Mouse (Mus musculus): ENCODE data around the gene Dll1. TPM values are rescaled to one million over a fixed set of nuclear protein-coding genes. Genes with fewer than 3 reads are reported as not detected.

Dll1 gene
- polyA plus RNA-seq, 1 experiment from 2014 or later = 80.4 TPM

DNA sequence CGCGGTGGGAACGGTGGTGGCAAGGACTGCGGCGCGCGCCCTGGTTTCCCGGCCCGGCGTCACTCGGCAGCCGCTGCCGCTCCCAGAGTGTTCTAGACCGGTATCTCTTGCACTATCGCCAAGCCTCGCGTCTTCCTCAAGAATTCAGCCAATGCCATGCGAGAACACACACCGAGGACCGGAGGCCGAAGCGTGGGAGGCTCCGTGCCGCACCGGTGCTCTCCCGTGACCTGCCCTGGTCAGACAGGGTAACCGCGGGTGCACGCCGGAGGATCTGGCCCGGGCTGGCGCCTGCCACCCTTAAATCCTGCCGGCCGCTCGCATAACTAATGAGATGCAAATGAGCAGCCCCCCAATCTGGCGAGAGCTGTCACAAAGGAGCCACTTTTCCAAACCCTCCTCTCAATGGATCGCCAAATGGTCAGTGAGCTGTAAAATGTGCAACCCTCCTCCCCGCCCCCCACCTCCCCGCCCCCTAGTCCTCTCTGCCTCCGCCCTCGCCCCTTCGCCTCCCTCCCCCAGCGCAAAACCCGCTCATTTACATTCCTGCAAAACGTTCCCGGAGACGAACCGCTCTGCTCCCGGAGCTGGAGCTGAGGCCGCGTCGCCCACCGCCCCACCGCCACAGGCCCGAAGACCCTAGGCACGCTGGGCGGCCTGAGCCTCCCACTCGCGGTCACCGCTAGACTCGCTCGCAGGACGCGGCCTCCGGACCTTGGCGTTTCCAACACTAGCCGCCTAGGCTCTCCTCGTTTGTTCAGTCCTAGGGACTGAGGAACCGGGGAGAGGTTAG, 775 bp downstream of the Dll1 start:
- H3K36me3 ChIP-seq = peaks cover 6% of the 10 kb centered on the region; the same call in 1 of the 2 replicates

DNA sequence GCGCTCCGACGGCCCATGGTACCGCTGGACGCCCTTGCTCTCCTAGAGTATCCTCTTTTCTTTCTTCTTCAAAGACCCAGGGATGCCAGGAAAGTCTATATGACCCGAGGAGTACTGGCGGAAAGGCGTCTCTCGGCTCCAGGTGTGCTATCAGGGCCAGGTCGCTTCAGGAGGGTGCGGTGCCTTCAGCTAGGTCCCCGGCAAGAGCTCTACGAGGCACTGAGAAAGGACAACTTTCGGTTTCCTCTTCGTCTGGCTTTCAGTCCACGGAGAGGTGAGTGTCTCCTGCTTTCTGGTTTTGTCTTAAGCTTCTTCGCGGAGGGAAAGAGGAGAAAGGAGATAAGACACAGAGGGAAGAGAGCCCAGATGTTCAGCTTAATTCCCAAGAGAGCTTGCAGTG, 1.4 kb downstream of the Dll1 start:
- peaks cover 73% of the 10 kb centered on the region for H3K4me1 ChIP-seq
- H3K4me2 ChIP-seq (replicated peaks) = peak overlapping the region; percentile 88
- H3K27me3 ChIP-seq (replicated peaks) = peaks cover 10% of the 10 kb centered on the region; the same call in 1 of the 2 replicates
- no peaks in the 10 kb centered on the region for H3K9me3 ChIP-seq
- WGBS = 0% methylated on average over 18 of the region's 18 CpGs
- peaks cover 13% of the 10 kb centered on the region for H3K36me3 ChIP-seq
- H3K27ac ChIP-seq = peak overlapping the region; percentile 98
- H3K4me3 ChIP-seq = peak overlapping the region; percentile 87
- ATAC-seq (ENCODE audit: low FRiP score, low read depth) = no peak
- H3K9ac ChIP-seq = peak overlapping the region; percentile 93

More for the DNA sequence above, 775 bp downstream of the Dll1 start:
- ATAC-seq (ENCODE audit: low FRiP score, low read depth) = peak; percentile 42
- under 1% methylated on average over 67 of the region's 69 CpGs for WGBS
- Histone ChIP-seq H3K4me3 (peak overlapping the region; percentile 87), H3K9ac (peak overlapping the region; percentile 93), H3K9me3 (no peaks in the 10 kb centered on the region), H3K27ac (peak overlapping the region; percentile 98), H3K27me3 (replicated peaks) (peaks cover 10% of the 10 kb centered on the region; the same call in 1 of the 2 replicates), H3K4me2 (replicated peaks) (peak overlapping the region; percentile 88), H3K4me1 (peaks cover 73% of the 10 kb centered on the region)

DNA sequence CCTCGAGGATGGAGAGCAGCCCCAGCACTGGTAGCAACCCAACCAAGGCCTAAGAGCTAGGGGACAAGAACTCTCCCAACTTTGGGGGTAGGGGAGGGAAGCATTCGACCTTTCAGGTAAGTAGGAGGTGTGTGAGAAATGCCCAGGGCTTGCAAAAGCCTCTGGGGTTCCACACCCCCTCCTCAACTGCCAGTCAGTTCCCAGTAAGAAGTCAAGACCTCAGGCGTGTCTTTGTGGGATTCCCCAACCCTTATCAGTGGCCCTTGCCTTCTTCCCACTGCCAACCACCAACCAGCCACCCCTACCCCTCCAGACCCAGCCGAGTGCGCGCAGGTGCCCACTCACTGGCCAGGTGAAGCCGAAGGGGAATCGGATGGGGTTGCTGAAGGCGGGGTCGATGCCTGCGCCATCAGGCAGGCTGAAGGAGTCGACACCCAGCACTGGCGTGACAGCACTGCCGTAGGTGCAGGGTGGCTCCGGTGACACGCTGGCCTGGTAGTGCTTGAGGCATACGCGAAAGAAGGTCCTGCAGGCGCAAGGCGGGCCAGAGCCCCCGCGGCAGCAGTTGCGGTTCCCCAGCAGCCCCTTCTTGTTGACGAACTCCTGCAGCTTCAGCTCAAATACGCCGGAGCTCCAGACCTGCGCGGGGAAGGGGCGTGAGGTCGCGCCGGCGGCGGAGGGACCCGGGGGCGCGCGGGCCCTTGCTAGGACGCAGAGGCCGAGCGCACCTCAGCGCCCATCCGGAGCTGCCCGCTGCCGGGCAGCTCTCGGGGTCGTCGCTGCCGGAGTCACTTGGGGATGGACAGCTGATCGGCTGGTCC, 2.1 kb downstream of the Dll1 start:
- H3K27ac ChIP-seq = peak overlapping the region; percentile 98
- peak overlapping the region; percentile 87 for H3K4me3 ChIP-seq
- H3K4me2 ChIP-seq (replicated peaks) = peak overlapping the region; percentile 88
- 1% methylated on average over 50 of the region's 50 CpGs for WGBS
- peaks cover 4% of the 10 kb centered on the region; the same call in 1 of the 2 replicates for H3K27me3 ChIP-seq (replicated peaks)
- no peaks in the 10 kb centered on the region for H3K9me3 ChIP-seq
- no peak for ATAC-seq (ENCODE audit: low FRiP score, low read depth)
- peak overlapping the region; percentile 93 for H3K9ac ChIP-seq
- peaks cover 20% of the 10 kb centered on the region for H3K36me3 ChIP-seq
- peaks cover 73% of the 10 kb centered on the region for H3K4me1 ChIP-seq

DNA sequence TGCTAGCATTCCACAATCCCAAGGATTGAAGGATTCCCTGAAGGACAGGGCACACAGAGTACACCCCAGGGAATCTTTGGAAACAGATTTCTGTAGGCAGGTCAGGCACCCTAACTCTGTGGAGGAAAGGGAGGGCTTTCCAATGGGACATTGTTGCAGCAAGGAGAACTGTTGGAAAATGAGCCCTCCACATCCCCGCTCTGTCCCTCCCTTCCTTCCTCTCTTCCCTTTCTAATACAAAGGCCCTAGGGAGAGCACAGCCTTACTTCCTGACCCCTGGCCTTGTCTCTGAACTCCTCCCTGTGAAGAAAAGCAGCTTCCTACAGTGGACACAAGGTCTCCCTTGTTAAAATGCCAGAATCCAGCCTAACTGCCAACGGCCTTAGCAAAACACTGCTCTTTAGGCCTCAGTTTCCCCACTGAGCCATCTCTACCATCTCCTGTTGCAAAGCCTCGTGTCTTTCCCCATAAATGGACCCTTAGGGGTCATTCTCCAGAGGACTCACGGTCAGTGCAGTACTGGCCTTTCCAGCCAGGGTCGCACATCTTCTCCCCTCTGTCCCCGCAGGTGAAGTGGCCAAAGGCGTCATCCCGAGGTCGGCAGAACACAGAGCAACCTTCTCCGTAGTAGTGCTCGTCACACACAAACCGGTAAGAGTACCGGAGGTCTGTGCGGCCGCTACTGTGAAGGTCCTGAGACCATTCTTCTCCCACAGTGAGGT, 3.6 kb downstream of the Dll1 start:
- H3K36me3 ChIP-seq = peaks cover 34% of the 10 kb centered on the region
- H3K4me2 ChIP-seq (replicated peaks) = peak overlapping the region; percentile 88
- H3K4me3 ChIP-seq = peak overlapping the region; percentile 87
- no peaks in the 10 kb centered on the region for H3K9me3 ChIP-seq
- H3K9ac ChIP-seq = peak overlapping the region; percentile 93
- H3K27ac ChIP-seq = no peak overlapping the region
- H3K4me1 ChIP-seq = peaks cover 63% of the 10 kb centered on the region
- 53% methylated on average over 15 of the region's 15 CpGs for WGBS
- peaks cover 3% of the 10 kb centered on the region; the same call in 1 of the 2 replicates for H3K27me3 ChIP-seq (replicated peaks)
- no peak for ATAC-seq (ENCODE audit: low FRiP score, low read depth)

DNA sequence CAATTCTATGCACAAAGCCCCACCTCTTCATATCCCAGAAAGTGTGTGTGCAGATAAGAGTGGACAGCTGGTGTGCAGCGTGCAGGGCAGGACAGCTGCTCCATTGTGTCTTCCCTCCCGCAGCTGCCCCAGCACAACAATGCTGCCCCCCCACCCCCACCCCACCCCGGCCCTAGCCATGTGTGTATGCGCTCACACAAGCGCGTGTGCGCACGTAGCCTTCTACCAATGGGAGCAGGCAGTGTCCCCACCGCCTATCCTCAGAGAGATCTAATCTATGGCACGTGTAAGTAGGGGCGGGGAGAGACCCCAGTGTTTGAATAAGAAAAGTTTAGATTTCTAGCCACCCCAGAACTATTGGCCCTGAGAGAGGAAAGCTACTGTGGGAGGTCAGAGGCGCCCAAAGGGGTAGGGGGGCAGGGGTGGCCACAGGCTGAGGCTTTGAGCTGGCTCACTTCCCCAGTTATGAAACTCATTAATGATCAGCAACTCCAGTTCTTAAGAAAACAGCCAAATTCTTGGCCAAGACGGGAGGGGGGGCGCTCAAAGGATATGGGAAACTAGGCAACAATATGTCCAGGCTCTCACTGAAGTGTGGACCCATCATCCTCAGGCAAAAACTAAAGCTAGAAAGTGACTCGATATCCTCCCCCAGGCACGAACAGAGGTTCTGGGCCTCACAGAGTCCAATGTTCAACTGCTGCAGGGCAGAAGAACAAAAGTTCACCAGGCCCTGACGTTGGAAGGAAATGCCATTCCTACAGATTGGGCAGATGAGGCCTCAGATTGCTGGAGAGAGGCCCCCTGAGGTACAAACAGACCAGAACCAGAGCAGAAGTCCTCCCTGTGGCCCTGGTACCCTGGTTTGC, 4.5 kb downstream of the Dll1 start:
- Histone ChIP-seq H3K4me1 (peaks cover 54% of the 10 kb centered on the region), H3K27ac (no peak overlapping the region), H3K27me3 (replicated peaks) (peaks cover 3% of the 10 kb centered on the region; the same call in 1 of the 2 replicates), H3K36me3 (peaks cover 40% of the 10 kb centered on the region), H3K9me3 (no peaks in the 10 kb centered on the region), H3K9ac (peak overlapping the region; percentile 93), H3K4me3 (peak overlapping the region; percentile 87), H3K4me2 (replicated peaks) (peak overlapping the region; percentile 88)
- WGBS = 20% methylated on average over 17 of the region's 17 CpGs
- ATAC-seq (ENCODE audit: low FRiP score, low read depth) = peak; percentile 12

DNA sequence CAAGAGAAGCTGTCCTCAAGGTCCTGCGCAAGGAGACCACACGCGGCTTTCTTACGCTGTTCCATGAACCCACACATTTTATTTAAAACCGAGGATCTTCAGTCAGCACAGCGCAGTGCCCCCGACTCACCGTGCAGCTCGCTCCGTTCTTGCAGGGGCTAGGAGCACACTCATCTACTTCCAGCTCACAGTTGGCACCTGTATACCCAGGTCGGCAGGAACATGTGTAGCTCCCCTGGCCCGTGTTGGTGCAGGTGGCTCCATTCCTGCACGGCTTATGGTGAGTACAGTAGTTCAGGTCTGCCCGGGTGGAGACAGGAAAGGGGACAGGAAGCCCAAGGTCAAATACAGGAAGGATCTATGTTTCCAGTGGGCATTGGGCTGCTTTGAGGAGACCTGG, 6.3 kb downstream of the Dll1 start:
- Histone ChIP-seq H3K27ac (no peak overlapping the region), H3K27me3 (replicated peaks) (peaks cover 3% of the 10 kb centered on the region; the same call in 1 of the 2 replicates), H3K9me3 (no peaks in the 10 kb centered on the region), H3K4me2 (replicated peaks) (peak overlapping the region; percentile 88), H3K4me1 (peaks cover 54% of the 10 kb centered on the region), H3K36me3 (peaks cover 51% of the 10 kb centered on the region), H3K4me3 (peak overlapping the region; percentile 18; the same call in 1 of the 2 replicates), H3K9ac (no peak overlapping the region)
- no peak for ATAC-seq (ENCODE audit: low FRiP score, low read depth)
- 92% methylated on average over 14 of the region's 14 CpGs for WGBS

GRCm38 (mm10) chr17:15365650-15366049, 11.0 kb downstream of the Dll1 start:
- Histone ChIP-seq H3K27me3 (replicated peaks) (no peaks in the 10 kb centered on the region; the same call in 1 of the 2 replicates), H3K36me3 (peaks cover 43% of the 10 kb centered on the region), H3K27ac (no peak overlapping the region), H3K4me2 (replicated peaks) (no peak overlapping the region), H3K4me1 (peaks cover 15% of the 10 kb centered on the region), H3K9me3 (no peaks in the 10 kb centered on the region), H3K4me3 (no peak overlapping the region), H3K9ac (no peak overlapping the region)
- ATAC-seq (ENCODE audit: low FRiP score, low read depth) = no peak
- WGBS = 86% methylated on average over 5 of the region's 5 CpGs

DNA sequence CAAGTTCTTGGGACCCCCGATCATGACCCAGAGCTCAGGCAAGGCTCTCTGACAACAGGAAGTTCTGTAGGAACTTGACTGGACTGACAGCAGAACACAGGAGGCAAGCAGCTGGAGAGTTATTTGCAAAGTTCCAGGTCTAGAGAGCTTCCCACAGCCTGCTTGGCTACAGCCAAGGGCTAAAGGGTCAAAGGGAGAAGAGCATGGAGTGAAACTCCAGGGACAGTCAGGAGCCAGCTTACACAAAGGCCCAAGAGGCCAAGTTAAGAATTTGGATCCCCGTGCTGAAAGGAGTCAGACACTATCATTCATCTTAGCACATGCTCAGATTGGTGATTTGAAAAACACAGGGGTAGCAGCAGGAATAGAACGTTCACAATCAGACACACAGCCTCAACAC, 13.0 kb downstream of the Dll1 start:
- H3K27ac ChIP-seq = no peak overlapping the region
- 74% methylated on average over 3 of the region's 3 CpGs for WGBS

DNA sequence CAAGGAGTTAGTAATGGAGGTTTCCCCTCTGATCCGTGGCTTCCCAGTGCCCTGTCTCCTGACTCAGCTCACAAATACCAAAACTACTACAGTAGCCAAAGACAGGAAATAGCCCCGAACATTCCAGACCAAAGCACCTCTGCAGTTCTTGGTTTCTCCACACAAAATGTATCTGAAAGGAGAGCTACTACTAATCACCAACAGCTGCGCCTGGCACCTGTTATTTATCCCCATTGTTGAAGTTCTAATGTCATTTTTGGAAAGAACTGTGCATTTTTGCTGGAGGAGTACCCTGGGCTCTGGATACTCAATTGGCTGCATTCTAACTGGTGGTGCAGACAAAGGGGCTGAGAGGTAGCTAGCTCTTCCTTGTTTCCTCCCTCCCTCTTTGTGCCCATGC, 19.6 kb downstream of the Dll1 start:
- Histone ChIP-seq H3K4me2 (replicated peaks) (no peak overlapping the region), H3K27me3 (replicated peaks) (no peaks in the 10 kb centered on the region), H3K4me3 (no peak overlapping the region), H3K27ac (no peak overlapping the region), H3K36me3 (no peaks in the 10 kb centered on the region), H3K9ac (no peak overlapping the region), H3K4me1 (no peaks in the 10 kb centered on the region), H3K9me3 (no peaks in the 10 kb centered on the region)
- 84% methylated on average over 3 of the region's 3 CpGs for WGBS
- ATAC-seq (ENCODE audit: low FRiP score, low read depth) = no peak

More for the DNA sequence above, 13.0 kb downstream of the Dll1 start:
- Histone ChIP-seq H3K9me3 (no peaks in the 10 kb centered on the region), H3K36me3 (peaks cover 23% of the 10 kb centered on the region), H3K27me3 (replicated peaks) (no peaks in the 10 kb centered on the region; the same call in 1 of the 2 replicates), H3K4me3 (no peak overlapping the region), H3K4me2 (replicated peaks) (no peak overlapping the region), H3K9ac (no peak overlapping the region), H3K4me1 (no peaks in the 10 kb centered on the region)
- ATAC-seq (ENCODE audit: low FRiP score, low read depth) = no peak

GRCm38 (mm10) chr17:15356526-15356925, 20.1 kb downstream of the Dll1 start:
- H3K9me3 ChIP-seq = no peaks in the 10 kb centered on the region
- no peak for ATAC-seq (ENCODE audit: low FRiP score, low read depth)
- no peak overlapping the region for H3K27ac ChIP-seq
- no peaks in the 10 kb centered on the region for H3K27me3 ChIP-seq (replicated peaks)
- H3K4me3 ChIP-seq = no peak overlapping the region
- H3K4me2 ChIP-seq (replicated peaks) = no peak overlapping the region
- H3K9ac ChIP-seq = no peak overlapping the region
- WGBS = 94% methylated on average over 5 of the region's 5 CpGs
- no peaks in the 10 kb centered on the region for H3K4me1 ChIP-seq
- H3K36me3 ChIP-seq = no peaks in the 10 kb centered on the region

- Histone ChIP-seq H3K36me3 (no peaks in the 10 kb centered on the region), H3K9ac (no peak overlapping the region), H3K27ac (no peak overlapping the region), H3K4me2 (replicated peaks) (no peak overlapping the region), H3K9me3 (no peaks in the 10 kb centered on the region), H3K4me3 (no peak overlapping the region), H3K27me3 (replicated peaks) (no peaks in the 10 kb centered on the region), H3K4me1 (no peaks in the 10 kb centered on the region)
- WGBS = 89% methylated on average over 3 of the region's 3 CpGs
- no peak for ATAC-seq (ENCODE audit: low FRiP score, low read depth)
Measured at GRCm38 (mm10) chr17:15355072-15355471, 21.6 kb downstream of the Dll1 start.
